Mouse (Mus musculus): ENCODE results near the gene Rnf26.
A peak's percentile ranks its signal among the peaks of the same experiment; 100 is the strongest.

DNA sequence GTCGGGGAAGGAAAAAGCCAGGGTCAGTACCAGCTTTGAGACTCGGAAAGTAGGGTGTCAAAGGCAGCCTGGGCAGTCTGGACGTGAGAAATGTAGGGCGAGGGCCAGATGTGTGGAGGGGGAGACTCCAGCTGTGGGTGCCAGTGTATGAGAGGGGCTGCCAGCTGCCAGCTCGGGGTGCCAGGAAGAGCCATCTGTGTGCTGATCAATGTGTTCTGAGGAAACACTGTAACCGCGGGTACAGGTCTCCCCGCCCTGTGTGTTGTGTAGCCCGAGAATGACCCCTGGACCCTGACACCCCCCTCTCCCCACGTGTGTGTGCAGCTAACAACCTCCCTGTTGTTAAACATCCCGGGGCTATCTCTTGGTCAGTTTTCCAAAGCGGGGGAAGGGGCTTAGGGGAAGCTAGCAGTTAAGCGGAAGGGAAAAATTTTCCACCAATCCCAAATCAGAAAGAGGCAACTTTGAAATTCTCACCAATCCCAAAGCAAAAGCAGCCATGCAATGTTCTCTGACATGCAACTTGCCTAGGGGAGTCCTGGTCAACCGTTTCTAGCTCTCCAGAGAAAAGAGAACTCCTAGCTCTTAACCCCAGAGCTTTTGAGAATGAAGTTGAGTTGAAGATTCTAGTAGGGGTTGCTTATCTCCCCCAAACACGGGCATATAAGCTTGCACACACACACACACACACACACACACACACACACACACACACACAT is 45.9 kb downstream of the Rnf26 start:
- peak; percentile 2; the same call in 1 of the 2 replicates for TF ChIP-seq POLR2A (IDR thresholded peaks at IDR 0.05; ENCODE audit: insufficient read depth, low read depth, low read length)
- no peak for TF ChIP-seq CTCF (IDR thresholded peaks at IDR 0.05; ENCODE audit: insufficient read depth, low read depth, low read length)
